Mouse (Mus musculus): ENCODE results near the gene Olfr56.
"Not testable (repeated sequence)": the region's sequence is repeated elsewhere in the genome, so short reads cannot be mapped to it uniquely, and the experiment has no call there.

GRCm38 (mm10) chr11:48974686-48975085, 4.0 kb upstream of the Olfr56 start:
- not testable (repeated sequence) for TF ChIP-seq CTCF (IDR thresholded peaks at IDR 0.05; ENCODE audit: low read depth); EP300 (optimal IDR thresholded peaks at IDR 0.05)

All from stomach, postnatal 0 days (tissue).